Mouse (Mus musculus): Measurements from ENCODE around the gene 4930544D05Rik. TPM values are rescaled to one million over a fixed set of nuclear protein-coding genes. Genes with fewer than 3 reads are reported as not detected.

4930544D05Rik gene
- polyA plus RNA-seq, 1 experiment: not detected

DNA sequence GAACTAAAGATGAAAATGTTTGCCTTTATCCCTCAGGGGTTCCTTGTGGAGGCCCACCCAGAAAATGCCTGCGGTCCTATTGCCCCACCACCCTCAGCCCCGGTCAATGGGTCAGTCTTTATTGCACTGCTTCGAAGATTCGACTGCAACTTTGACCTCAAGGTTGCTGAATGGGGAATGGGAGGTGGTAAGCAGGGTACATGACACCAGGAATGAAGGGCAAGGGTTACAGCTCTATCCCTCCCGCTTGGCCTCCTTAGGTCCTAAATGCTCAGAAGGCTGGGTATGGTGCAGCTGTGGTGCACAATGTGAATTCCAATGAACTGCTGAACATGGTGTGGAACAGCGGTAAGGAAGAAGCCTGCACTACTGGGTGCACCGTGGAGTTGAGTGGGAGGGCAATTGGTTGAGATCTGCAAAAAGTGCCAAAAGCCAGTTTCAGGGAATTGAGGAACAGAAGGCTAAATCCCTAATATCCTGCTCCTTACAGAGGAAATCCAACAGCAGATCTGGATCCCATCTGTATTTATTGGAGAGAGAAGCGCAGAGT lies 33.6 kb downstream of the 4930544D05Rik start:
- Histone ChIP-seq H3K4me3 (ENCODE audit: insufficient read depth, poor library complexity, severe bottlenecking) (no peak overlapping the region), H3ac (ENCODE audit: control insufficient read depth, insufficient read length, low read depth) (peak overlapping the region; percentile 21), H3K36me3 (ENCODE audit: control insufficient read depth, insufficient read depth) (peaks cover 71% of the 10 kb centered on the region), H3K27me3 (ENCODE audit: control insufficient read depth, insufficient read depth, insufficient read length) (no peaks in the 10 kb centered on the region), H3K79me3 (ENCODE audit: low read depth) (peaks cover 58% of the 10 kb centered on the region), H3K79me2 (ENCODE audit: control insufficient read depth, insufficient read depth) (peaks cover 92% of the 10 kb centered on the region)
- no peak for TF ChIP-seq MAX (IDR thresholded peaks at IDR 0.05)
- no peak for TF ChIP-seq MYOG (IDR thresholded peaks at IDR 0.05; ENCODE audit: control insufficient read depth, extremely low read depth, insufficient read length)
- TF ChIP-seq CTCF (IDR thresholded peaks at IDR 0.05; ENCODE audit: control insufficient read depth, insufficient read depth, insufficient read length): no peak
- no peak for TF ChIP-seq MYOD1 (IDR thresholded peaks at IDR 0.05; ENCODE audit: control insufficient read depth, insufficient read length, low read depth)
- no peak for TF ChIP-seq CEBPB (IDR thresholded peaks at IDR 0.05; ENCODE audit: low read depth)
- TF ChIP-seq FOSL1 (IDR thresholded peaks at IDR 0.05; ENCODE audit: insufficient read depth, low read length, poor library complexity, severe bottlenecking): no peak
- no peak for TF ChIP-seq USF1 (IDR thresholded peaks at IDR 0.05; ENCODE audit: low read depth)

DNA sequence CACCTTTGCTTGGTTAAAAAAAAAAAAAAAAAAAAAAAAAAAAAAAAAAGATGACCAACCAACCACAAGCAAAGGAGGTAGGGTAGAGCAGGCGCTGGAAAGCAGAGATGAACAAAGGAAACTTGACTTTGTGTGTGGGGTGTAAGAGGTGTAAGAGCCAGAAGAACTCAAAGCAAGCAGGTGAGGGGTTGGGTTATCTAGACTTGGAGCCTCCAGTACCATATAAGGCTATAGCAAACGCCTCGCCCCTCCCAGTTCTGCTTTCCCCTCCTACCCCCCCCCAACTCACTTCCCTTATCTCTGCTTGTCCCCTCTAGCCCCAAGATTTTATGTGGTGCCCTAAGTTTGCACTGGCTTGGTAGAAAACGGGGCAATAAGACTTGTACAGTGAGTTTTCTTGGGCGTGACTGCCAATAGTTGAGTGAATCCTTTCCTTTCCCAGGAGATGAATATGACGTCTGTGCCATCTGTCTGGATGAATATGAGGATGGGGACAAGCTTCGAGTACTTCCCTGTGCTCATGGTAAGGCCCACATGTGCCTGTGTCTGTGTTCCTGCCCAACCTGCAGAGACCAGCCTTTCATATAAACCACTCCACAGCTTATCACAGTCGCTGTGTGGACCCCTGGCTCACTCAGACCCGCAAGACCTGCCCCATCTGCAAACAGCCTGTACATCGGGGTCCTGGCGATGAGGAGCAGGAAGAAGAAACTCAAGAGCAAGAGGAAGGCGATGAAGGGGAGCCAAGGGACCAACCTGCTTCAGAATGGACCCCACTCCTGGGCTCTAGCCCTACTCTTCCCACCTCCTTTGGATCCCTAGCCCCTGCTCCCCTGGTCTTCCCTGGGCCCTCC lies 34.9 kb downstream of the 4930544D05Rik start:
- H3K79me3 ChIP-seq (ENCODE audit: low read depth): peaks cover 56% of the 10 kb centered on the region
- TF ChIP-seq USF1 (IDR thresholded peaks at IDR 0.05; ENCODE audit: low read depth): no peak
- no peak for TF ChIP-seq FOSL1 (IDR thresholded peaks at IDR 0.05; ENCODE audit: insufficient read depth, low read length, poor library complexity, severe bottlenecking)
- TF ChIP-seq CEBPB (IDR thresholded peaks at IDR 0.05; ENCODE audit: low read depth): no peak
- no peak for TF ChIP-seq MYOG (IDR thresholded peaks at IDR 0.05; ENCODE audit: control insufficient read depth, extremely low read depth, insufficient read length)
- no peak for TF ChIP-seq MAX (IDR thresholded peaks at IDR 0.05)
- no peak for TF ChIP-seq MYOD1 (IDR thresholded peaks at IDR 0.05; ENCODE audit: control insufficient read depth, insufficient read length, low read depth)
- TF ChIP-seq CTCF (IDR thresholded peaks at IDR 0.05; ENCODE audit: control insufficient read depth, insufficient read depth, insufficient read length): no peak
- peaks cover 59% of the 10 kb centered on the region for H3K36me3 ChIP-seq (ENCODE audit: control insufficient read depth, insufficient read depth)
- no peaks in the 10 kb centered on the region for H3K27me3 ChIP-seq (ENCODE audit: control insufficient read depth, insufficient read depth, insufficient read length)
- peak overlapping the region; percentile 49 for H3ac ChIP-seq (ENCODE audit: control insufficient read depth, insufficient read length, low read depth)
- H3K79me2 ChIP-seq (ENCODE audit: control insufficient read depth, insufficient read depth): peaks cover 90% of the 10 kb centered on the region
- H3K4me3 ChIP-seq (ENCODE audit: insufficient read depth, poor library complexity, severe bottlenecking): no peak overlapping the region

DNA sequence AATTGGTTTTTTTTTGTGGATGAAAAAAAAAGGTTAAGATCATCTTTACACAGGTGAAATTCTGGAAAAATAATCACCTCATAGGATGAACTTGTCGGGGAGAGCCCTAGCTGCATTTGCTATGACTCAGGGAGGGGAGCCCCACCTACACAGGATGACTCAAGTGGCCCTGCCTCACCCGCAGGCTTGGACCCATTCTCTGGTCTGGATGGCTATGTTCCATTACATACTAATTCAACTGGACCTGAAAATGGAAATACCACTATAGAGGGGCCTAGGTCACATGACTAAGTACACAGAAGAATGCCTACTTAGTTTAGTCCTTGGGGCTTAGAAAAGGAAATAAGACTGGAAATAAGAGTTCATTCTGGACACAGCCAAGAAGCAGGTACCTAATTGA lies 35.7 kb downstream of the 4930544D05Rik start:
- peaks cover 59% of the 10 kb centered on the region for H3K36me3 ChIP-seq (ENCODE audit: control insufficient read depth, insufficient read depth)
- peaks cover 87% of the 10 kb centered on the region for H3K79me2 ChIP-seq (ENCODE audit: control insufficient read depth, insufficient read depth)
- H3K4me3 ChIP-seq (ENCODE audit: insufficient read depth, poor library complexity, severe bottlenecking): peak overlapping the region; percentile 99
- TF ChIP-seq MYOD1 (IDR thresholded peaks at IDR 0.05; ENCODE audit: control insufficient read depth, insufficient read length, low read depth) (no peak), MYOG (IDR thresholded peaks at IDR 0.05; ENCODE audit: control insufficient read depth, extremely low read depth, insufficient read length) (no peak), CEBPB (IDR thresholded peaks at IDR 0.05; ENCODE audit: low read depth) (no peak), MAX (IDR thresholded peaks at IDR 0.05) (no peak), FOSL1 (IDR thresholded peaks at IDR 0.05; ENCODE audit: insufficient read depth, low read length, poor library complexity, severe bottlenecking) (peak; percentile 57), USF1 (IDR thresholded peaks at IDR 0.05; ENCODE audit: low read depth) (peak; percentile 88), CTCF (IDR thresholded peaks at IDR 0.05; ENCODE audit: control insufficient read depth, insufficient read depth, insufficient read length) (no peak)
- no peaks in the 10 kb centered on the region for H3K27me3 ChIP-seq (ENCODE audit: control insufficient read depth, insufficient read depth, insufficient read length)
- no peak overlapping the region for H3ac ChIP-seq (ENCODE audit: control insufficient read depth, insufficient read length, low read depth)
- peaks cover 48% of the 10 kb centered on the region for H3K79me3 ChIP-seq (ENCODE audit: low read depth)

DNA sequence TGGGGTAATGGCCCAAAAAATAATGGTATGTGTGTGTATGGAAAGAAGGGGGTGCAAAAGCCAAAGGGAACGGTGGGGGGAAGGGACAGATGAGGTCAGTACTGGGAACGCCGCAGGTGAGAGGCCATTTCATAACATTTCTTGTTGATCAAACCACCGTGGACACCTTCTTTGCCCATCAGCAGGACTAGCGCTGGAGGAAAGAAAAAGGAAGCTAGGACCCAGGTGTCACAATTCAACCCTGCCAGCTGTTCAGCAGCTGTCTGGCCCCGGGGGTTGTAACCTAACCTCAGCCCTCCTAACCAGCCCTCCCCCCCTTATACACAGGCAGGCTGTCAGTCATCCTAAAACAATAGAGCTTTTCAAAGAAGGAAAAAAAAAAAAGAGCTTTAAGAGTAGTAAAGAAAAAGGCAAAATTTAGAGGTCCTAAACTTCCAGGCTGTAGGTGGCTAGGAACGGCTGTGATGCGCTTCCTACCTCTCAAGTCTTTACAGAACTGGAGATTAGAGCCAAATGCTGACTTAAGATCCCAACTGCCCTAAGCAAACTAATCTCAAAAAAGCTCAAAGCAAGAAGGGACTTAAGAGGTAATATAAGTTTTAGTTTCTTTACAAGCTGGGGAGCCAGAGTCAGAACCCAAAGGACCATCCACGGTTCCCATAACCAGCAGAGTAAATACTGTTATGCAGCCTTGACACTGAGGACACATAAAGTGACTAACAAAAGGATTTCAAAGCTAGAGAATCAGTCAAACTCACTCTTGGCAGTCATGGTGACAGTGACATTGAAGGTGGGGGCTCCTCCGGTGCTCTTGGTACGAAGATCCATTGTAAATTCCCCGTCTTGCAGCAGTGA lies 36.6 kb downstream of the 4930544D05Rik start:
- H3K27me3 ChIP-seq (ENCODE audit: control insufficient read depth, insufficient read depth, insufficient read length): no peaks in the 10 kb centered on the region
- H3K79me2 ChIP-seq (ENCODE audit: control insufficient read depth, insufficient read depth): peaks cover 93% of the 10 kb centered on the region
- no peak for TF ChIP-seq FOSL1 (IDR thresholded peaks at IDR 0.05; ENCODE audit: insufficient read depth, low read length, poor library complexity, severe bottlenecking)
- TF ChIP-seq MYOD1 (IDR thresholded peaks at IDR 0.05; ENCODE audit: control insufficient read depth, insufficient read length, low read depth): peak; percentile 88
- H3ac ChIP-seq (ENCODE audit: control insufficient read depth, insufficient read length, low read depth): peak overlapping the region; percentile 45
- peak overlapping the region; percentile 99 for H3K4me3 ChIP-seq (ENCODE audit: insufficient read depth, poor library complexity, severe bottlenecking)
- H3K36me3 ChIP-seq (ENCODE audit: control insufficient read depth, insufficient read depth): peaks cover 59% of the 10 kb centered on the region
- H3K79me3 ChIP-seq (ENCODE audit: low read depth): peaks cover 53% of the 10 kb centered on the region

DNA sequence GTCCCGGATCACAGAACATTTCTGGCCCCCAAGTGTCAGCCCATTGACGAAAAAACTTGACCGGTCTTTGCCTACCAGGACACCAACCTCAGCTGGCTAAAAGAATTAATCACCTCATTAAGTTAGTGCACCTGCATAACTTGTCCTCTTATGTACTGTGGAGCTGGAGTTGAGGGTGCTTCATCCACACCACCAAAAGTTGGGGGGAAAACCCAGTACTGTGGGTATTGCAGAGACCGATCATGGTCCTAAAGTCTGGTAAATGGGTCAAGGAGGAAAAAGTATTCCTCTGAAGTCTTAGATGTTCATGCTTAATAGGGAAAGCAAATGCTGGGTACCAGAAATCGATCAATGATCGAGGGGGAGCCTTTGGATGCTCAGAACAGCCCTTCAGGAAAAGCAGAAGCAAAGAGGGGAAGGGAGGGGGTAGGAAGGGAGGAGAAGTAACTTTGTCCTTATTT lies 37.3 kb downstream of the 4930544D05Rik start:
- TF ChIP-seq CTCF (IDR thresholded peaks at IDR 0.05; ENCODE audit: control insufficient read depth, insufficient read depth, insufficient read length): no peak
- TF ChIP-seq USF1 (IDR thresholded peaks at IDR 0.05; ENCODE audit: low read depth): no peak
- no peak for TF ChIP-seq CEBPB (IDR thresholded peaks at IDR 0.05; ENCODE audit: low read depth)
- TF ChIP-seq MYOD1 (IDR thresholded peaks at IDR 0.05; ENCODE audit: control insufficient read depth, insufficient read length, low read depth): no peak
- no peak for TF ChIP-seq MYOG (IDR thresholded peaks at IDR 0.05; ENCODE audit: control insufficient read depth, extremely low read depth, insufficient read length)
- TF ChIP-seq FOSL1 (IDR thresholded peaks at IDR 0.05; ENCODE audit: insufficient read depth, low read length, poor library complexity, severe bottlenecking): no peak
- no peak for TF ChIP-seq MAX (IDR thresholded peaks at IDR 0.05)
- H3K27me3 ChIP-seq (ENCODE audit: control insufficient read depth, insufficient read depth, insufficient read length): no peaks in the 10 kb centered on the region
- H3K36me3 ChIP-seq (ENCODE audit: control insufficient read depth, insufficient read depth): peaks cover 58% of the 10 kb centered on the region
- H3K79me3 ChIP-seq (ENCODE audit: low read depth): peaks cover 60% of the 10 kb centered on the region
- H3ac ChIP-seq (ENCODE audit: control insufficient read depth, insufficient read length, low read depth): peak overlapping the region; percentile 43
- H3K4me3 ChIP-seq (ENCODE audit: insufficient read depth, poor library complexity, severe bottlenecking): peak overlapping the region; percentile 99
- H3K79me2 ChIP-seq (ENCODE audit: control insufficient read depth, insufficient read depth): peaks cover 94% of the 10 kb centered on the region
